Mouse (Mus musculus): ENCODE data around the gene Mapkapk3.
A peak's percentile ranks its signal among the peaks of the same experiment; 100 is the strongest.

Mapkapk3 gene

DNA sequence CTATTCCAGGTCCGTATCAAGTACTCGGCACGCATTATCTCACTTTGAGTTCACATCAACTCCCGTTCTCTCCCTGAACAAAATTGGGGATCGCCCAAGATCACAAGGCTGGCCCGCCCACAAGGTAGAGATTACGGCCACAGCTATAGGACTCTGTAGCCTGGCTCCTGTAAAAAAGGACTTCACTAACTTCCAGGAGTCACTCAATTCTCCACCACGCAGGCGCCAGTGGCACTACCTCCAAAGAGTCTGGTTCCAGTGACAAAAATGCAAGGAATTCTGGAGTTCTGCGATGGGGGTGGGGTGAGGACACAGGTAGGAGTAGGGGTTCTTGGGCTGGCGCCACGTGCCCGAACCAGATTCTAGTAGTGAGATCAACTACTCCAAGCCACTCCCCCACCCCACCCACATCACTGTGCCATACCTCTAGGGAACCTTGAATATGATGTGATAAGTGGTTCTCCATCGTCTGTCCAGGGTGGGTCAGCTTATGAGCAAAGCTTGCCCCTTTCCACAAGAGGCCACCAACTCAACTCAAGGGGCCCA, 1.5 kb downstream of the Mapkapk3 start:
- DNase-seq: no peak

DNA sequence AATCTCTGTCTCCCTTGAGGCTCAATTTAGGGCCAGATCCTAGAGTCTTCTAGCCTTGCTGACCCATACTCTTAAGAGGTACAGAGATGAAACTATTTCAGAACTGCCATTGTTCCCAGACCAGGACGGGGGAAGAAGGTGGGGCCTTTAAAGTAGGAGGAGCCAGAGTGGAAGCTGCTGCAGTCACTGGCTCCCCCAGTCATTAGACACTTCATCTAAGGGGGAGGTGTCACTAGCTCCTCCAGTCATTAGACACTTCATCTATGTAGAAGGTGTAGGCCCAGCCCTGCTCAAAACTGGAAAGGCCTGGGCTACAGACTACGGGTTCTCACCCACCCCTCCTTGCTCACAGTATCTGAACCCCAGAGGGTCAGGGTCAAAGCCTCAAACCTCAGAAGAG, 2.4 kb downstream of the Mapkapk3 start:
- DNase-seq: no peak

DNA sequence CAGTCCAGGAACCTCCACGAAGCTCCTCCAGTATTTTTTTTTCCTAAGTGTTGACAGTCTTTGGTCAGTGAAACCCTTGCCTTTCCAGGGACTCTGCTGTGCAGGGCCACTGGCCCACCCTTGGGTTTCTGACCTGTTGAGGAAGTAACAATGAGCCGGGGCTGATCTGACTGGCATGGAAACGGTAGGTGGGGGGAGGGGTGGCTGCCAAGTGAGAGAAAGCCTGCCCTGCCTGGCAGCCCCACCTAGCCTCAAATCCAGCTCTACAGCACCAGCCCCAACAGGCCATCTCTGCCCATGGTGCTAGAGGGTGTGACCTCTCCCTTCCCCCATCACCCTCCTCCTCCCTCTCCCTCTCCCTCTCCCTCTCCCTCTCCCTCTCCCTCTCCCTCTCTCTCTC, 4.7 kb downstream of the Mapkapk3 start:
- DNase-seq: no peak

DNA sequence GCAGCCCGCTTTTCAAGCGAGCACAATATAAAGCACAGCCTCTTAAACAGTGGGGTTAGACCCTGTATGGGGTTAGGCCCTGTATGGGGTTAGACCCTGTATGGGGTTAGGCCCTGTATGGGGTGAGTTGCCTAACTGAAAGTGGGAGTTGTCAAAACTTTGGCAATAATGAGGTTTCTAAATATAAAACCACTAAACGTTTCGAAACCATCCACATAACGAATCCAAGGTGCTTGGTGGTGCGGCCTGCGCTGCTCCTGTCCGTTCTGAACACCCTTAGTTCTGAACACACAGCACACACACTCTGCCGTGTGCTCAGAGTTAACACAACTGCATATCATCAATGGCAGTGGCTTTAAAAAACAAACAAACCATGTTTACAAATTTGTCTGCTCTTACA, 6.7 kb downstream of the Mapkapk3 start:
- no peak for DNase-seq

DNA sequence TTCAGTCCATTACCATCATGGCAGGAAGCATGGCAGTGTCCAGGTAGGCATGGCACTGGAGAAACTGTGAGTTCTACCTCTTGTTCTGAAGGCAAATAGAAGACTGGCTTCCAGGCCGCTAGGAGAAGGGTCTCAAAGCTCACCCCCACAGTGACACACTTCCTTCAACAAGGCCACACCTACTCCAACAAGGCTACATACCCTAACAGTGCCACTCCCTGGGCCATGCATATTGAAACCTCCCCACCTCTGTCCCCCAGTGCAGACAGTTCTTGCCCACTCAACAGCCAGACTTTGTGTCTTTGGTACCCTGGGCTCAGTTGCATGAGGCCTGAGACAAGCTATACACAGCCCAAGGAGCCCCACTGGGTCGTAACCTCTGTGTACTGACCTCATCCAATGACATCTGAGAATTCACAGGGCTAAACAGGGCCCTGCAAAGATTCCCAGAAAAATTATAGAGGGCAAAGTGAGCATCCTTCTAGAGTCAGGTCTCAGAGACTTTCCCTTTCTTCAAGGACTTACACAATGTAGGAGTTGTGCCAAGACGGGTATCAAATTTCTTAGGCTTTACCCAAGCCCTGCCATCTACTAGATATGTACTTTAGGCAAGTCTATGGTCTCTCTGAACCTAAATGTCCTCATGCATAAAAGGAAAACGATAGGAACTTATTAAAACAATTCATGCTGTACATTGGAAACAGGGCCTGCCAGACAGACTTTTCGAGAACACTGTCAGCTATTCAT, 8.3 kb downstream of the Mapkapk3 start:
- no peak for DNase-seq

DNA sequence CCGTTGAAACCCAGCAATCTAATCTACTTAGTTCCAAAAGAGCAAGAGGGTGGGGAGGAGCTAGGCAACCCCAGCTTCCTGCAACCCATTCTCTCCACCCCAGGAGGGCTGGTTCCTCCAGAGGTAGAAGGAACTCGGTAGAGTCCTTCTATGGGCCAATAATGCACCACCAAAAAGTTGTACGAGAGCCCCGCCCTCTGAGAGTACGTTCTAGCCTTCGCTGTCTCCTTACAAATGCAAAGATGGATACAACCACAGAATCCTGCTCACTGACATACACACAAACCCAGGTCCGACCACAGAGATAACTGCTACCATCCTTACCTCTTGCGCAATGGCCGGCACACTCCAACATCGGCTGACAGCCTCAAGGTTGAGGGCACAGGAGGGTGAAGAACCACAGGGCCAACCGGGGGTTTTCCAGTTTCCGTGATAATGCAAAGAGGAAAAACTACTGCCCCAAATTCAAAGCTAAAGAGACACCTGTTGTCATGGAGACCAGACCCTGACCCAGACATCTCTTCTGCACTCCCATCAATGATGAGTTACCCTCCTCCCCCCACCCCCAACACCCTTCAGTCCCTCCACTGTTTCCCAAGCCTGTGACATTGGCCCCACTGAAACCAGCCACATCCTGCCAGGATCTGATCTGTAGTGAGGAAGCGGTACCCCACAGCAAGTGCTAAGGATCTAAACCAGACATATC, 9.2 kb downstream of the Mapkapk3 start:
- no peak for DNase-seq

DNA sequence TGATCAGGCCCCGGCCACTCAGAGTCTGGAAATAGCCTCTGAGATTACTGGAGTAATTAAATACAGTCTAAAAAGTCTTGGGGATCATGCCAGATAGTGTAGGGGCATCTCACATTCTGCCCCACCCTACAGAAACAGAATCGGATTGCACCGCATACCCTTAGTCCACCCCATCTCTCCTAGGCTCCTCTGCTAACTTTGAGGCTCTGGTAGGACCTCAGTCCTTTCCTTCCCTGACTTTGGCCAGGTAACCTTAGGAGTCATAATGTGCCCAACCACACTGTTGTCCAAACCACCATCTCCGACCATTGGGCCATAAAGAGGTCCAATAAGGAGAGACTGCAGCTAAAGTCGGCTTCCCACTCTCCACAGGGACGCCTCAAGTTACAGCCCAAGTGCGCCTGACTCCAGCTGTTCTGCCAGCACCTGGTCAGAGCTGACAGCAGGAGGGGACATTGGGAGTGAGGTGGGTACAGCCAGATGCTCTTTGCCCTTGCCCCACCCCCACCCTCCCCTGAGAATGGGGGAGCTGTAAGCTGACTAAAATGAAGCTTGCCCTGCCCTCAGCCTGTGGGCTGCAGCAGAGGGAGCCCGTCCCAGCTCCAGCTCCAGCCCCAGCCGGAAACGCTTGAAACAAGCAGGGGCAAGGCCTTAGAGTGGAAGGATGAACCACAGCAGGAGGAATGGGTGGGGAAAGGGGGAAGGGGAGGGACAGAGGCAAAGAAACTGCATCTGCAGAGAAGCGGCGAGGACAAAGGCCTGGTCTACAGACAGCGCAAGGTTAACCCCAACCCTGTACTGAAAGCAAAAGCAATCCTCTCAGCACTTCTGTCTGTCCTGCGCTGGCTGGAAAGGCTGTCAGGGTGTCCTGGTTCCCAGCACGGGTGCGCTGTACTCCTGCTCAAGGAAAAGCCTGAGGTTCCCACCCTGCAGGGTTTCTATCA, 10.0 kb downstream of the Mapkapk3 start:
- DNase-seq: no peak

DNA sequence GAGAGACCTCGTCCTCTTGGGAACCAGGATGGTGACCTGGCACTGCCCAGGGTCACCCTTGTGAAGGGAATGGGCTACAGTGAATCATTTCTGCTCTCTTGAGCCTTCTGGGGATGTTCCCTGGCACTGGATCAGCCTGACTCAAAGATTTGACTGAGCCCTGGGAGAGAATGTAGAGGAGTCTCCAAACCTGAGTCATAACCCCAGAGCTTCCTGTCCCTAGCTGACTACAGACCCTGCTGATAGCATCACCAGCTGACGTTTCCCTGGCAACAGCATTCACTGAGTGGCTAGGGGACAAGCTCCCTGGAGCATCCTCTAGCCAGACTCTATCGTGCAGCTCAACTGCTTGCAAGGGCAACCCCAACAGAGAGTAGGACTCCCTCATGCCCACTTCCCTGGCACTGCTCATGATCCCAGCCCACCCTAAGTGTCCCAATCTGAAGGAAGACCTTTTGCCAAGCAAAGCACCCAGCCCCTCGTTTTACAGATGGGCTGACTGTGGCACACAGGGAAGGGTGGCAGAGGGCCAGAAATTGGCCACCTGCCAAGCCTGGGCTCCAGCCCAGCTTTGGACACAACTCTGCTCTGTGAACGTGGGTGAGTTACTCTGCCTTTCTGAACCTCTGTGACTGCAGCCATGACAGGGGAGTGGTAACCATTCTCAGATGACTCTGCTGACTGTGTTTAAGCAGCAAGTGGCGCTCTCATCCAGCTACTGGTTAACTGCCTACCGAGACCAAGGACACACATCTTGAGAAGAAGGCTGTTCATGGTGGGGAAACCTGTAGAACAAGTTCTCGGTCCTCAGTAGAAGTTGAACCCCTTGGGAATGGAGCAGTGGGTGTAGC, 10.9 kb downstream of the Mapkapk3 start:
- DNase-seq: peak; percentile 83

DNA sequence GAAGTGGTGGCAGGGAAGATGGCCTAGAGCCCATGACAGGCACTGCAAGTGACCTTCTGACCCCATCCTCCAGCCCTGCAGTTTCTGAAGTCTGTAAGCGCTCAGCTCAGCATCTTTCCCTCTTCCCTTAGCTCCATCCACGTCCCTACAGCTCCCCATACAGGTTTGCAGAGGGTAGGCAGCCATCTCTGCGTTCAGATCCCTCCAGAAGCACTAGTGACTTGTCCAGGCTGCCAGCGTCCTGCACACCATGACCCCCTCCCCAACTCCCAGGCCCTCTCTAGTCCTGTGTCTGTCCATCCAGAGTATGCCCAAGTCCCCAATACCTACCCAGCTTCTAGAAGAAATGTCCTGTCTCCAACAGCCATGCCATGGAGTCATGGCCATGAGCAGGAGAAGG, 11.6 kb downstream of the Mapkapk3 start:
- peak; percentile 64 for DNase-seq

DNA sequence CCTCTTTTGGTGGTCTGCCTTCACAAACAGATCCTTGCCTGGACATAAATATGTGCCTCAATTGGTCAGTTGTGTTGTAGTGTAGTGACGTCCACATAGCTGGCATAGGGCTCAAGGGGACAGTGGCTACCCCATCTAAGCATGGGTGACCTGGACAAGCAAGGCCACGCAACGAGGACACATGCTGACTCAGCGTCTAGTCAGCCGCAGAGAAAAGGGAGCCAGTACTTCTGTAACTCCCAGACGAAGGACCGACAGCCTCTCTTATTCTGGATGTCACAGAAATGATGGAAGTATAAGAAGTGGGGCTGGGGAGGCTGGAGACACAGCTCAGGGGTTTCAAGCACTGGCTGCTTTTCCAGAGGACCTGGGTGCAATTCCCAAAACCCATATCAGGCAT, 12.1 kb downstream of the Mapkapk3 start:
- DNase-seq: no peak

DNA sequence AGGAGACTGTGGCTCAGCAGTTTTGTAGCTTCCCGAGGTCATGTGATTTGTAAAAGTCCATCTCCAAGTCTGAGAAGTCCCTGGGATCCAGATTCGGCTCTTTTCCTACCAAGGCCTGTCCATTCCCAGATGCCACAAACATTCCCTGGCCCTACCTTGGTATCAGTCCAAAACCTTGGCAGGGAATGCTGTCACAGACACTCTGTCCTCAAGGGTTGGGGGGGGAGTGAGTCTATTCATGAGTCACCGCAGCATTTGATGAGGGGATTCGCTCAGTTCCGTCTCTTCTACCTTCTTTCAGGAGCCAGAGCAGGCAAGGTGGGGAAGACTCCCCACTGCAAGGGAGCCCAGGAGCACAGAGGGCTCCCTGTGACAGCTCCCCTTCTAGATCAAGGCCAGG, 14.0 kb downstream of the Mapkapk3 start:
- no peak for DNase-seq

DNA sequence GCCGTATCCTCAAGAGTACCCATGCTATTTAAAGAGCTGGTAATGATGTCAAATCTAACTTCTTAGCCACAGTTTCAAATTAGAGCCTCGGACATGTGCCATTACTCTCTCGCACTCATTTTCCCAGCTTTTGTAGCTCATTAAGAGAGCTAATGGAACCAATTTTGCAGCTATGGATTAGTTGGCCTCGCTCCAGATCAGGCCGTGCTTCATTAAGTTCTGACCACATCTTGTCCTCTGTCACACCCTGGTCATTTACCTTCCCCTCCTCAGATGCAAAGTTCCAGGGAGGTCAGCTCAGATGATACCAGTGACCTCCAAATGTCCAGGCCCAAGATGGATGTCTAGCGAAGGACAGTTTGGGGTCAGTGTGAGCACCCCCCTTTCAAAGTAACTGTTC, 14.9 kb downstream of the Mapkapk3 start:
- no peak for DNase-seq

DNA sequence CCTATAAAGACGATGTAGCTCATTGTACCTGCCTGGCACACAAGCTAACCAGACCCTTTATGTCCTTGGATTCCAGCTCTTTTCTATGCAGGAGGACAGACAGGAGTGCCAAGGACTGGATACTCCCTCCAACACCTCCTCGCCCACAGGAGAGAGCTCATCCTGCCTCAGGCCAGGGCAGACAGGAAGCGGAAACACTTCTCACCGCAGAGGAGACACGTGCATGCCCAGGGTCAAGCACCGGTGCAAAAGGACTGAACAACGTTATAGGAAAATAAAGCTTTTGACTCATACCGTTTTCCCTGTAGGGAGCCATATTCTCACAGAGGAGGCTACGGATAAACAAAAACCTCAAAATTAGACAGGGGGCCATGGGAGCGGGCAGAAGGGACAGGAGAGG, 16.5 kb downstream of the Mapkapk3 start:
- DNase-seq: no peak

DNA sequence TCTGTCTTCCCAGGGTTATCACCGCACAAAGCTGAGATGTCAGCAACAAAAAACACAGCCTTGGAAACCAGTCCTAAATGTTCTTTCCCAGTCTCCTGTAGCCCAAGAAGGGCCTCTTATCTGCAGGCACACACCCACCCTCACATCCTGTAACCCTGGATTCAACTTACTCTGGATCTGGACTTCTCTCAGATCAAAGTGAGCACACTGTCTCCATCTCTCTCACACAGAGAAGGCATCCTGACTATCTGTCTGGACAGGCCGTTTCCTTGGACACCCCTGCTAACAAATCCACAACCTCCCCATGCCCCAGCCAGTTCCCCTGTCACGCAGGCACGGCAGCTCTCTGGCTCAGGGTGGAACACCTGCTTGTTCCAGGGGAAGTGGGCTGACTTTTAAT, 17.4 kb downstream of the Mapkapk3 start:
- no peak for DNase-seq

DNA sequence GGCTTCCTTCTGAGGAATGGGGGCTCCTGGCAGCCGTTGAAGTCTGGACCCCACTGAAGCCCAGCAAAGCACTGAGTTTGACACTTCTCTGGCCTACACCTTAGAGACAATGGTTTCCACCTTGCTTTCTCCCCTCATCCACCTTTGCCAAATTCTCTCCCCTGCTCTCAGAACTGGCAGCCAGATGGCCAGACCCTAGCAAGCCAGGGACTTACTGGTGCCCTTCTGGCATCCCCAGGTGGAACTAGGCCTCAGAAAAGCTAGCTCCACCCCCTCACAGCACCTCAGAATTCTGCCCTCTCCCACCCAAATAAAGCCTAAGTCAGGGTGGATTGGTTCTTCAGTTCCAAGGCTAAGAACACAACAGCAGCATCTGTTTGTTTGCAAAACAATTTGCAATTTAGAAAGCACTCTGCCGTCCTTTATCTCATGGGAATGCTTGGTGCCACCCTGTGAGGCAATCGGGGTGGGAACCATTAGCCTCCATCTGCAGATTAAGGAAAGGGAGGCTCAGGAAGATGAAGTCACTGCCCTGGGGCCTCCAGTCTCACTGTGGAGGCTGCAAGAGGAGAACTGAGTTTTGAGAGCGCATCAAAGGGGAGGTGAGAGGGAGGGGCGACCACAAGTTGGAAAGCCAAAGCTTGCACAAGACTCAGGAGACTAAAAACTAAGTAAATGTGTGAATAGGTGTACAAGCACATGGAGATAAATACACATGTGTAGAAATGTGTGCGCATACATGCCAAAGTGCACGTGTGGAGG, 18.3 kb downstream of the Mapkapk3 start:
- no peak for DNase-seq

DNA sequence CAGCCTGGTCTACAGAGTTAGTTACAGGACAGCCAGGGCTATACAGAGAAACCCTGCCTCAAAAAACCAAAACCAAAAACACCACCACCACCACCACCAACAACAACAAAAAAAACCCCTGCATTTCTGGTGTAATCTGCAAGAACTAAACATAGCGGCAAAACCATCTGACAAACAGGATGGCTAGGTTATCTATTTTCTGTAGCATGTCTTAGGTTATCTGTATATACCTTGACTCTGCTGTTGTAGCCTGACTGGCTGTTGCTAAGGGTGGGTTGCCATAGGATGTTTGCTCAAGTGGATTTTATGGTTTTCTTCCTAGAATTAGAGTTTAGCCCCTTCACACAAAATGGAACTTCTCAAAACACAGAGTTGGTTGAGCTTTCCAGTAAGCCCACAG, 19.9 kb downstream of the Mapkapk3 start:
- no peak for DNase-seq

DNA sequence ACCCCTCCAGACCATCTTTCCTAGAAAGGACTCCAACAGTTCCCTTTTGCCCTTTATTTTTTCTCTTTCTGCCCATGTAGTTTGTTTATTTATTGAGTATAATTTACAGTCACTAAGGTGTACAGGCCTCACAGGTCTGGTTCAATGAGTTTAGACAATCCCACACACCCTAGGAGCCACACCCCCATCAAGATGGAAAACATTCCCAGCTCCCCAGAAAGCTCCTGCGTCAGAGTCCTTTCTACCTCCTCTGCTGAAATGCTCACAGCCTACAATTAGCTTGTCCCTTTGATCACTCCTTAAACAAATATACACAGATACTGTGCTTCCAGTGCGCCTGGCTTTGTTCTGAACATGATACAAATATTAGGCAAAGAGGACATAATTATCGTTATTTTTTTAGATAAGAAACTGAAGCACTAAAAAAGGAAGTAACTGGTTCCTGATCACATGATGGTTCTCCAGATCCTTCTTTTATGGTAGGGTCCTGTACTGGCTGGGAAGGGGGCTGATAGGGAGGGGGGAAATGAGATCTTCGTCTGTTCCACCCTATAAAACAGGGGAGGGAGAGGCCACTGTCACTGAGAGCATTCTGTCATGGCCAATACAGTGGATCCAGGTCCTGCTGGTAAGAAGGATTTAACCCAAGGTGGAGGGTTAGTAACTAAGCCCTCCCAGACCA, 21.8 kb downstream of the Mapkapk3 start:
- no peak for DNase-seq

DNA sequence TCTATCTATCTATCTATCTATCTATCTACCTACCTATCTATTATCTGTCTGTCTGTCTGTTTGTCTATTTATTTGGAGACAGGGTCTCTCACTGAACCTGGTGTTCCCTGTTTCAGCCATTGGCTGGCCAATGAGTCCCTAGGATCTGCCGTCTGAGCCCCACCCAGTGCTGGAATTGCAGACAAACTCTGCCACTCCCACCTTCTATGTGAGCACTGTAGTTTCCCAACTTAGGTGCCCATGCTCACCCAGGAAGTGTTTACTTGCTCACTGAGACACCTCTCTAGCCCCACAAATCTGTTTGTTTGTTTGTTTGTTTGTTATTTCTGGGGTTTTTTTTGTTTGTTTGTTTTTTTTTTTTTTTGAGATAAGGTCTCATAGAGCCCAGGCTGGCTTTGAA, 22.6 kb downstream of the Mapkapk3 start:
- DNase-seq: no peak

DNA sequence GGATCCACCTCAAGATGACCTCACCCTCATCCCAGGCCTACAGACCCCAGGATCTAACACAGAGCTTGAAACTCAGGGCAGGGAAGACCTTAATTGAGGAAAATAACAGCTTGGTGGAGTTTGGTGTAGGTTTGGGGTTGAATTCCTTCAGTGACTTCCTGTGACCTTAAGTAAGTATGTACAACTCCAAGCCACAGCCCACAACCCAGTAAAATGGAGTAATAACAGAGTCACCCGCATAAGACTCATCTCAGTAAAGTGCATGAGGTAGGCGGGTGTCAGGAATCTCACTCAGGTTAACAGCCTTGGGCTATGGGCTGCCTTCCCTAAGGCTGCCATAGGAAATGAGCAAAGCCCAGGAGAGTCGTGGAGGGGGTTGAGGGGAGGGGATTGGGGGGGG, 24.9 kb downstream of the Mapkapk3 start:
- DNase-seq: no peak

DNA sequence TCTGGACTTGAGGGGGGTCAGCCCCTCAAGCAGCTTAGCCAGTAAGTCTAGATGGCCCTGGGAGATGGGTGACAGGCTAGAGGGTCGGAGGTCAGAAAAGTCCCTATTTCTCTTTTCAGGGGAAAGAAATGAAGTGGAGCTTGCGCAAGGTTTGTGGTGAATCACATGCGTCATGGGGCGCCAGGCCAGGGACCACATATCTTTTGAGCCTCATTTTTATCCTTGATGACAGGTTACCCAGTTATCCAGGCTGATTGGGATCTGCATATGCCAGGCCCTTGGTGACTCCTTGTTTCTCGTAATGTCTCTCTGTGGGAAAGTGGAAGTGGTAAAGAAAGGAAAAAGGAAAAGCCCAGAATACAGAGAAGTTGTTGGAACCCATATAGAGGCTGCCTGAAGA, 25.8 kb downstream of the Mapkapk3 start:
- DNase-seq: no peak

DNA sequence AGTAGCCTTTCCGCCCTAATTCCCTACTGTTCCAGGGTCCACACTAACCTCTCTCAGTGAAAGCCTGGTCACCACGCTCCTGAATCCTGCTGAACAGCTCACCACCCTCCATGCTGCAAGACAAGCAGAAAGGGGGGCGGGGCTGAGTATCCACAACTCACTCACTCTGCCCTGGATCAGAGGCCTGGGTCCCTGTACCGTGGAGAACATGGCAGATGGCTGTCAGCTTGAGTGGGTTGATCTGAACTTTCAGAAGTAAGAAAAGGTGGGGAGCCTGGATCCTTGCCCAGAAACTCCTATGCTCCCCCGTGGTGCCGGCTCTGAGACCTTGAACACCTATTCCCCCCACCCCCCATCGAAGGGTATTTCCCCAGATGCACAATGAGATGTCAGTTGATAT, 27.3 kb downstream of the Mapkapk3 start:
- peak; percentile 52 for DNase-seq

Data from cerebellum, adult 9-11 months (tissue).